Comparison of ENCODE assay signal across 10 mouse cellular contexts in genomic region chr12:53295747-53296146, GRCm38 (mm10). TPM values are rescaled to one million over a fixed set of nuclear protein-coding genes. Genes with fewer than 3 reads are reported as not detected.
DNase-seq lines count a peak whose midpoint lies in the region; ATAC-seq lines count a peak whose summit lies in the region.
"Had no signal": no experiment of that assay in that cellular context is flagged by ENCODE, and none has a peak within 500 bp of the region (broad histone marks: within the 10 kb centered on the region; RNA-seq: fewer than 3 reads in every experiment).

No protein-coding gene starts in this region.

- no peak for ATAC-seq in midbrain, embryonic 16.5 days
- ATAC-seq in erythroblast, adult 5-6 weeks (replicated peaks; ENCODE audit: low FRiP score, poor library complexity, severe bottlenecking): no peak

- DNase-seq in midbrain, embryonic 10.5 days (ENCODE audit: low spot score): no peak
- DNase-seq in embryo, embryonic 9.5 days (ENCODE audit: extremely low spot score): peak; percentile 24
- peak; percentile 36 to 71 for DNase-seq in kidney, postnatal 25 days
- peak; percentile 20 for DNase-seq in yolk sac, embryonic 10.5 days (ENCODE audit: low spot score)
- DNase-seq in cerebellum, adult 8-10 months: no peak
- DNase-seq: cerebellum, postnatal 36 days; thymus, adult 2 months had no signal

- peaks cover 53% of the 10 kb centered on the region for H3K4me1 ChIP-seq in midbrain, embryonic 10.5 days
- peaks cover 11% of the 10 kb centered on the region; the same call in 1 of the 2 replicates for H3K4me1 ChIP-seq in midbrain, embryonic 16.5 days (ENCODE audit: control insufficient read depth, insufficient read depth, low read length)

- peaks cover 17% of the 10 kb centered on the region for H3K36me3 ChIP-seq in midbrain, embryonic 10.5 days
- H3K36me3 ChIP-seq in midbrain, embryonic 16.5 days (ENCODE audit: control insufficient read depth, insufficient read depth, low read length): no peaks in the 10 kb centered on the region

- no peak overlapping the region for H3K9ac ChIP-seq in midbrain, embryonic 16.5 days (ENCODE audit: low read depth, low read length)

- H3K4me2 ChIP-seq in midbrain, embryonic 16.5 days (ENCODE audit: low read length): no peak overlapping the region

- H3K27me3 ChIP-seq in midbrain, embryonic 10.5 days (ENCODE audit: low read depth, poor library complexity, severe bottlenecking): no peaks in the 10 kb centered on the region
- H3K27me3 ChIP-seq in midbrain, embryonic 16.5 days (ENCODE audit: control insufficient read depth, insufficient read depth, low read depth, low read length): no peaks in the 10 kb centered on the region

- WGBS in midbrain, embryonic 10.5 days: 86% methylated on average over 7 of the region's 7 CpGs
- WGBS in midbrain, embryonic 16.5 days: 70% methylated on average over 7 of the region's 7 CpGs

- H3K4me3 ChIP-seq in midbrain, embryonic 10.5 days: no peak overlapping the region
- no peak overlapping the region for H3K4me3 ChIP-seq in midbrain, embryonic 16.5 days (ENCODE audit: low read depth, low read length)

- peak overlapping the region; percentile 52; the same call in 1 of the 2 replicates for H3K27ac ChIP-seq in midbrain, embryonic 10.5 days (replicated peaks)
- H3K27ac ChIP-seq in midbrain, embryonic 16.5 days (ENCODE audit: low read length): no peak overlapping the region

- H3K9me3 ChIP-seq in midbrain, embryonic 10.5 days (replicated peaks): no peaks in the 10 kb centered on the region
- no peaks in the 10 kb centered on the region for H3K9me3 ChIP-seq in midbrain, embryonic 16.5 days (replicated peaks; ENCODE audit: control insufficient read depth, low read length, poor library complexity, severe bottlenecking)

RNA-seq across cellular contexts. Expression of gene Npas3, which starts 47.3 kb away (rescaled TPM):
- polyA plus RNA-seq in midbrain, embryonic 10.5 days (2016; fragmentation: Nextera tagmentation; extraction: Ambion mirVana): 9.2 and 13.9 TPM in 2 replicates
- polyA plus RNA-seq in midbrain, embryonic 16.5 days (2015; fragmentation: Nextera tagmentation; extraction: Ambion mirVana): 25.1 and 27.9 TPM in 2 replicates
- total RNA-seq in erythroblast, adult 5-6 weeks (2015; ENCODE audit: low replicate concordance): not detected in 2 replicates
- total RNA-seq in erythroblast, adult 5-6 weeks (2017; ENCODE audit: low replicate concordance): not detected in 2 replicates
- total RNA-seq: liver, adult 2 months had no signal

Comparison
In these comparisons a context has a peak if more than half of its experiments do, and no peak if none do; other contexts are left out.
1. DNase-seq: peak in embryo, embryonic 9.5 days (single experiment), kidney, postnatal 25 days (2 of 2) and yolk sac, embryonic 10.5 days (single experiment); none in midbrain, embryonic 10.5 days (single experiment) and cerebellum, adult 8-10 months (single experiment).